Mouse (Mus musculus) heart, embryonic 11.5 days (tissue): ENCODE measurements around the gene Efhd2. TPM values are rescaled to one million over a fixed set of nuclear protein-coding genes. Genes with fewer than 3 reads are reported as not detected.

Source experiments
- ATAC-seq: fragments of 200-750 bp; cut with Nextera tagmentation; replicated peaks from 2 replicates; pipeline ENCODE4 v1.8.0; 2017; ENCODE audit warnings: moderate library complexity; ENCODE audit not compliant: insufficient number of reproducible peaks, low FRiP score, low TSS enrichment
- H3K27ac ChIP-seq: fragments of 300-500 bp; sonication (generic); 2 replicates; pipeline ENCODE4 v1.5.1; 2014; ENCODE audit warnings: mild to moderate bottlenecking, low read depth, low read length
- H3K27me3 ChIP-seq: fragments of 300-500 bp; sonication (generic); 2 replicates; pipeline ENCODE4 v1.6.1; 2014; ENCODE audit warnings: mild to moderate bottlenecking, low read length, mixed read lengths; ENCODE audit not compliant: control insufficient read depth, insufficient read depth
- H3K36me3 ChIP-seq: fragments of 300-500 bp; sonication (generic); 2 replicates; pipeline ENCODE4 v1.6.1; 2014; ENCODE audit warnings: mild to moderate bottlenecking, low read length, moderate library complexity, mixed read lengths; ENCODE audit not compliant: control insufficient read depth, insufficient read depth
- H3K4me1 ChIP-seq: fragments of 300-500 bp; sonication (generic); 2 replicates; pipeline ENCODE4 v1.6.1; 2014; ENCODE audit warnings: low read length; ENCODE audit not compliant: control insufficient read depth, insufficient read depth
- H3K4me2 ChIP-seq: fragments of 300-500 bp; sonication (generic); 2 replicates; pipeline ENCODE4 v1.6.1; 2014; ENCODE audit warnings: mild to moderate bottlenecking, moderate library complexity
- H3K4me3 ChIP-seq: fragments of 300-500 bp; sonication (generic); 2 replicates; pipeline ENCODE4 v1.5.1; 2014; ENCODE audit warnings: low read depth, low read length
- H3K9ac ChIP-seq: fragments of 300-500 bp; sonication (generic); 2 replicates; pipeline ENCODE4 v1.6.1; 2014; ENCODE audit warnings: mild to moderate bottlenecking, low read depth, low read length, moderate library complexity
- H3K9me3 ChIP-seq: fragments of 300-500 bp; sonication (generic); replicated peaks from 2 replicates; pipeline ENCODE4 v1.6.1; 2016; ENCODE audit warnings: low read length; ENCODE audit not compliant: control insufficient read depth
- WGBS: fragments of 180-500 bp; shearing (Covaris S2); extraction: QIAGEN DNeasy Blood & Tissue Kit; methylation state at CpG from one replicate; pipeline ENCODE4 v1.1.7; 2014; ENCODE audit not compliant: insufficient replicate concordance; 5-methylcytosine and 5-hydroxymethylcytosine counted together
- polyA plus RNA-seq: library from polyadenylated mRNA; unstranded; fragments of >200 nt; fragmentation: Nextera tagmentation; extraction: Ambion mirVana; gene quantifications from 2 replicates; pipeline ENCODE4 v1.2.1, GENCODE M21; 2014

Efhd2 gene
- polyA plus RNA-seq, 1 experiment from 2014 or later, result 59.2 TPM

- H3K4me2 ChIP-seq, result peak overlapping the region; percentile 77
- H3K27me3 ChIP-seq, result no peaks in the 10 kb centered on the region
- H3K4me3 ChIP-seq, result peak overlapping the region; percentile 88
- peaks cover 5% of the 10 kb centered on the region; the same call in 1 of the 2 replicates for H3K36me3 ChIP-seq
- 5% methylated on average over 8 of the region's 8 CpGs for WGBS
- H3K4me1 ChIP-seq, result peaks cover 51% of the 10 kb centered on the region
- H3K9ac ChIP-seq, result peak overlapping the region; percentile 95
- no peaks in the 10 kb centered on the region for H3K9me3 ChIP-seq
- peak overlapping the region; percentile 86 for H3K27ac ChIP-seq
- no peak for ATAC-seq
Measured at GRCm38 (mm10) chr4:141875481-141876108, 875 bp upstream of the Efhd2 start.

GRCm38 (mm10) chr4:141874111-141874600, 564 bp downstream of the Efhd2 start:
- H3K9ac ChIP-seq, result peak overlapping the region; percentile 95
- no peak for ATAC-seq
- H3K4me1 ChIP-seq, result peaks cover 59% of the 10 kb centered on the region
- WGBS, result under 1% methylated on average over 19 of the region's 19 CpGs
- no peaks in the 10 kb centered on the region for H3K9me3 ChIP-seq
- peak overlapping the region; percentile 88 for H3K4me3 ChIP-seq
- H3K4me2 ChIP-seq, result peak overlapping the region; percentile 77
- peaks cover 5% of the 10 kb centered on the region; the same call in 1 of the 2 replicates for H3K36me3 ChIP-seq
- no peaks in the 10 kb centered on the region for H3K27me3 ChIP-seq
- peak overlapping the region; percentile 86 for H3K27ac ChIP-seq

GRCm38 (mm10) chr4:141872977-141873376, 1.7 kb downstream of the Efhd2 start:
- no peaks in the 10 kb centered on the region for H3K27me3 ChIP-seq
- ATAC-seq, result no peak
- no peaks in the 10 kb centered on the region for H3K9me3 ChIP-seq
- 52% methylated on average over 9 of the region's 9 CpGs for WGBS
- H3K27ac ChIP-seq, result no peak overlapping the region
- peak overlapping the region; percentile 77 for H3K4me2 ChIP-seq
- H3K4me3 ChIP-seq, result peak overlapping the region; percentile 88
- peak overlapping the region; percentile 95; the same call in 1 of the 2 replicates for H3K9ac ChIP-seq
- peaks cover 61% of the 10 kb centered on the region for H3K4me1 ChIP-seq
- peaks cover 5% of the 10 kb centered on the region; the same call in 1 of the 2 replicates for H3K36me3 ChIP-seq

GRCm38 (mm10) chr4:141871909-141872308, 2.8 kb downstream of the Efhd2 start:
- Histone ChIP-seq H3K27ac (peak overlapping the region; percentile 60), H3K27me3 (no peaks in the 10 kb centered on the region), H3K9me3 (no peaks in the 10 kb centered on the region), H3K4me2 (peak overlapping the region; percentile 77), H3K9ac (peak overlapping the region; percentile 58), H3K36me3 (peaks cover 5% of the 10 kb centered on the region; the same call in 1 of the 2 replicates), H3K4me3 (peak overlapping the region; percentile 88), H3K4me1 (peaks cover 72% of the 10 kb centered on the region)
- 39% methylated on average over 9 of the region's 9 CpGs for WGBS
- no peak for ATAC-seq

GRCm38 (mm10) chr4:141871333-141871725, 3.4 kb downstream of the Efhd2 start:
- Histone ChIP-seq H3K27ac (peak overlapping the region; percentile 60; the same call in 1 of the 2 replicates), H3K4me1 (peaks cover 76% of the 10 kb centered on the region), H3K36me3 (peaks cover 5% of the 10 kb centered on the region; the same call in 1 of the 2 replicates), H3K4me3 (peak overlapping the region; percentile 88; the same call in 1 of the 2 replicates), H3K4me2 (peak overlapping the region; percentile 77), H3K27me3 (no peaks in the 10 kb centered on the region), H3K9me3 (no peaks in the 10 kb centered on the region), H3K9ac (peak overlapping the region; percentile 58; the same call in 1 of the 2 replicates)
- WGBS, result 77% methylated on average over 3 of the region's 3 CpGs
- no peak for ATAC-seq

GRCm38 (mm10) chr4:141870666-141871332, 3.9 kb downstream of the Efhd2 start:
- ATAC-seq, result no peak
- H3K36me3 ChIP-seq, result peaks cover 5% of the 10 kb centered on the region; the same call in 1 of the 2 replicates
- H3K4me2 ChIP-seq, result no peak overlapping the region
- no peaks in the 10 kb centered on the region for H3K9me3 ChIP-seq
- no peak overlapping the region for H3K9ac ChIP-seq
- 75% methylated on average over 11 of the region's 11 CpGs for WGBS
- H3K27me3 ChIP-seq, result no peaks in the 10 kb centered on the region
- H3K4me3 ChIP-seq, result no peak overlapping the region
- peaks cover 78% of the 10 kb centered on the region for H3K4me1 ChIP-seq
- no peak overlapping the region for H3K27ac ChIP-seq

GRCm38 (mm10) chr4:141869436-141870215, 5.1 kb downstream of the Efhd2 start:
- H3K9ac ChIP-seq, result no peak overlapping the region
- peaks cover 71% of the 10 kb centered on the region for H3K4me1 ChIP-seq
- ATAC-seq, result no peak
- peak overlapping the region; percentile 32; the same call in 1 of the 2 replicates for H3K27ac ChIP-seq
- H3K4me2 ChIP-seq, result no peak overlapping the region
- no peaks in the 10 kb centered on the region for H3K27me3 ChIP-seq
- H3K36me3 ChIP-seq, result peaks cover 7% of the 10 kb centered on the region; the same call in 1 of the 2 replicates
- 56% methylated on average over 5 of the region's 5 CpGs for WGBS
- H3K9me3 ChIP-seq, result no peaks in the 10 kb centered on the region
- H3K4me3 ChIP-seq, result no peak overlapping the region

GRCm38 (mm10) chr4:141868051-141868450, 6.7 kb downstream of the Efhd2 start:
- H3K9me3 ChIP-seq, result no peaks in the 10 kb centered on the region
- peaks cover 77% of the 10 kb centered on the region for H3K4me1 ChIP-seq
- no peak overlapping the region for H3K9ac ChIP-seq
- no peaks in the 10 kb centered on the region for H3K27me3 ChIP-seq
- H3K36me3 ChIP-seq, result peaks cover 12% of the 10 kb centered on the region; the same call in 1 of the 2 replicates
- peak overlapping the region; percentile 50 for H3K4me2 ChIP-seq
- peak overlapping the region; percentile 91 for H3K27ac ChIP-seq
- no peak overlapping the region for H3K4me3 ChIP-seq
- ATAC-seq, result no peak
- 77% methylated on average over 10 of the region's 10 CpGs for WGBS
